Mouse (Mus musculus): ENCODE measurements around the gene Coro2b. TPM values are rescaled to one million over a fixed set of nuclear protein-coding genes. Genes with fewer than 3 reads are reported as not detected.

Gene Coro2b
- polyA plus RNA-seq, 1 experiment from 2014 or later = 35.1 TPM

- 46% methylated on average over 6 of the region's 6 CpGs for WGBS
- peaks cover 46% of the 10 kb centered on the region for H3K4me1 ChIP-seq
- 0 out of 2 replicates have a peak, but pooled peaks have one; percentile 9 for ATAC-seq (replicated peaks)
- H3K27ac ChIP-seq = peak overlapping the region; percentile 80
- H3K9ac ChIP-seq = no peak overlapping the region
- H3K4me2 ChIP-seq = no peak overlapping the region
- H3K9me3 ChIP-seq = no peaks in the 10 kb centered on the region
- no peaks in the 10 kb centered on the region for H3K27me3 ChIP-seq (replicated peaks)
- H3K4me3 ChIP-seq = no peak overlapping the region
- H3K36me3 ChIP-seq (replicated peaks) = no peaks in the 10 kb centered on the region
Measured at GRCm38 (mm10) chr9:62480898-62481642, 55.8 kb downstream of the Coro2b start.

- no peak overlapping the region for H3K9ac ChIP-seq
- no peak overlapping the region for H3K4me3 ChIP-seq
- H3K36me3 ChIP-seq (replicated peaks) = no peaks in the 10 kb centered on the region
- no peaks in the 10 kb centered on the region for H3K27me3 ChIP-seq (replicated peaks)
- no peak overlapping the region for H3K4me2 ChIP-seq
- 80% methylated on average over 9 of the region's 9 CpGs for WGBS
- no peak for ATAC-seq (replicated peaks)
- H3K4me1 ChIP-seq = peaks cover 46% of the 10 kb centered on the region
- H3K9me3 ChIP-seq = no peaks in the 10 kb centered on the region
- peak overlapping the region; percentile 80 for H3K27ac ChIP-seq
Measured at GRCm38 (mm10) chr9:62480149-62480548, 56.7 kb downstream of the Coro2b start.

- WGBS = 44% methylated on average over 11 of the region's 11 CpGs
- H3K27me3 ChIP-seq (replicated peaks) = no peaks in the 10 kb centered on the region
- H3K4me3 ChIP-seq = no peak overlapping the region
- H3K4me2 ChIP-seq = no peak overlapping the region
- ATAC-seq (replicated peaks) = peak; percentile 55; the same call in 1 of the 2 replicates
- H3K27ac ChIP-seq = peak overlapping the region; percentile 46
- no peak overlapping the region for H3K9ac ChIP-seq
- no peaks in the 10 kb centered on the region for H3K36me3 ChIP-seq (replicated peaks)
- no peaks in the 10 kb centered on the region for H3K9me3 ChIP-seq
- peaks cover 46% of the 10 kb centered on the region for H3K4me1 ChIP-seq
Measured at GRCm38 (mm10) chr9:62476782-62477487, 59.9 kb downstream of the Coro2b start.

GRCm38 (mm10) chr9:62474206-62474605, 62.6 kb downstream of the Coro2b start:
- 76% methylated on average over 2 of the region's 2 CpGs for WGBS
- Histone ChIP-seq H3K4me2 (no peak overlapping the region), H3K9ac (no peak overlapping the region), H3K4me3 (no peak overlapping the region), H3K27ac (no peak overlapping the region), H3K9me3 (no peaks in the 10 kb centered on the region), H3K4me1 (peaks cover 23% of the 10 kb centered on the region), H3K27me3 (replicated peaks) (no peaks in the 10 kb centered on the region), H3K36me3 (replicated peaks) (no peaks in the 10 kb centered on the region)
- ATAC-seq (replicated peaks) = no peak

- WGBS = 82% methylated on average over 14 of the region's 14 CpGs
- H3K27ac ChIP-seq = no peak overlapping the region
- ATAC-seq (replicated peaks) = no peak
Measured at GRCm38 (mm10) chr9:62471541-62472189, 65.2 kb downstream of the Coro2b start.

GRCm38 (mm10) chr9:62471041-62471440, 65.8 kb downstream of the Coro2b start:
- 91% methylated on average over 14 of the region's 14 CpGs for WGBS
- 0 out of 2 replicates have a peak overlapping the region, but pooled peaks have one; percentile 4 for H3K27ac ChIP-seq
- H3K4me1 ChIP-seq = peaks cover 17% of the 10 kb centered on the region
- H3K4me3 ChIP-seq = no peak overlapping the region
- H3K36me3 ChIP-seq (replicated peaks) = no peaks in the 10 kb centered on the region
- H3K9ac ChIP-seq = no peak overlapping the region
- H3K27me3 ChIP-seq (replicated peaks) = no peaks in the 10 kb centered on the region
- H3K4me2 ChIP-seq = no peak overlapping the region
- ATAC-seq (replicated peaks) = no peak
- no peaks in the 10 kb centered on the region for H3K9me3 ChIP-seq

More at GRCm38 (mm10) chr9:62471541-62472189, 65.2 kb downstream of the Coro2b start:
- Histone ChIP-seq H3K4me1 (peaks cover 17% of the 10 kb centered on the region), H3K9me3 (no peaks in the 10 kb centered on the region), H3K9ac (no peak overlapping the region), H3K4me2 (no peak overlapping the region), H3K27me3 (replicated peaks) (no peaks in the 10 kb centered on the region), H3K4me3 (no peak overlapping the region), H3K36me3 (replicated peaks) (no peaks in the 10 kb centered on the region)

GRCm38 (mm10) chr9:62470398-62470797, 66.4 kb downstream of the Coro2b start:
- Histone ChIP-seq H3K4me3 (no peak overlapping the region), H3K27ac (0 out of 2 replicates have a peak overlapping the region, but pooled peaks have one; percentile 36), H3K4me2 (no peak overlapping the region), H3K4me1 (peaks cover 17% of the 10 kb centered on the region), H3K36me3 (replicated peaks) (no peaks in the 10 kb centered on the region), H3K9me3 (no peaks in the 10 kb centered on the region), H3K27me3 (replicated peaks) (no peaks in the 10 kb centered on the region), H3K9ac (no peak overlapping the region)
- ATAC-seq (replicated peaks) = peak; percentile 64
- 9% methylated on average over 1 of the region's 1 CpGs for WGBS

- H3K4me2 ChIP-seq = no peak overlapping the region
- ATAC-seq (replicated peaks) = no peak
- H3K4me3 ChIP-seq = no peak overlapping the region
- no peaks in the 10 kb centered on the region for H3K9me3 ChIP-seq
- peaks cover 17% of the 10 kb centered on the region for H3K4me1 ChIP-seq
- WGBS = 71% methylated on average over 10 of the region's 10 CpGs
- no peaks in the 10 kb centered on the region for H3K36me3 ChIP-seq (replicated peaks)
- H3K9ac ChIP-seq = no peak overlapping the region
- peak overlapping the region; percentile 51 for H3K27ac ChIP-seq
- no peaks in the 10 kb centered on the region for H3K27me3 ChIP-seq (replicated peaks)
Measured at GRCm38 (mm10) chr9:62469696-62470095, 67.1 kb downstream of the Coro2b start.

- no peak overlapping the region for H3K4me3 ChIP-seq
- H3K9me3 ChIP-seq = no peaks in the 10 kb centered on the region
- H3K27ac ChIP-seq = peak overlapping the region; percentile 51
- peaks cover 17% of the 10 kb centered on the region for H3K4me1 ChIP-seq
- no peaks in the 10 kb centered on the region for H3K27me3 ChIP-seq (replicated peaks)
- no peak overlapping the region for H3K9ac ChIP-seq
- H3K36me3 ChIP-seq (replicated peaks) = no peaks in the 10 kb centered on the region
- no peak overlapping the region for H3K4me2 ChIP-seq
- WGBS = 27% methylated on average over 13 of the region's 13 CpGs
- ATAC-seq (replicated peaks) = no peak
Measured at GRCm38 (mm10) chr9:62469143-62469542, 67.7 kb downstream of the Coro2b start.

GRCm38 (mm10) chr9:62467413-62467784, 69.4 kb downstream of the Coro2b start:
- H3K36me3 ChIP-seq (replicated peaks) = no peaks in the 10 kb centered on the region
- no peaks in the 10 kb centered on the region for H3K9me3 ChIP-seq
- H3K9ac ChIP-seq = no peak overlapping the region
- WGBS = 90% methylated on average over 1 of the region's 1 CpGs
- no peak overlapping the region for H3K4me2 ChIP-seq
- ATAC-seq (replicated peaks) = no peak
- H3K27ac ChIP-seq = peak overlapping the region; percentile 47; the same call in 1 of the 2 replicates
- no peaks in the 10 kb centered on the region for H3K27me3 ChIP-seq (replicated peaks)
- H3K4me3 ChIP-seq = no peak overlapping the region
- peaks cover 17% of the 10 kb centered on the region for H3K4me1 ChIP-seq

- 84% methylated on average over 11 of the region's 11 CpGs for WGBS
- no peak overlapping the region for H3K4me2 ChIP-seq
- no peaks in the 10 kb centered on the region for H3K27me3 ChIP-seq (replicated peaks)
- peaks cover 17% of the 10 kb centered on the region for H3K4me1 ChIP-seq
- no peak overlapping the region for H3K9ac ChIP-seq
- H3K9me3 ChIP-seq = no peaks in the 10 kb centered on the region
- H3K36me3 ChIP-seq (replicated peaks) = no peaks in the 10 kb centered on the region
- ATAC-seq (replicated peaks) = no peak
- no peak overlapping the region for H3K27ac ChIP-seq
- no peak overlapping the region for H3K4me3 ChIP-seq
Measured at GRCm38 (mm10) chr9:62466742-62467412, 70.0 kb downstream of the Coro2b start.

GRCm38 (mm10) chr9:62466053-62466452, 70.8 kb downstream of the Coro2b start:
- H3K27ac ChIP-seq = no peak overlapping the region
- H3K9ac ChIP-seq = no peak overlapping the region
- no peak for ATAC-seq (replicated peaks)
- WGBS = 78% methylated on average over 8 of the region's 8 CpGs
- H3K9me3 ChIP-seq = no peaks in the 10 kb centered on the region
- peaks cover 17% of the 10 kb centered on the region for H3K4me1 ChIP-seq
- no peaks in the 10 kb centered on the region for H3K36me3 ChIP-seq (replicated peaks)
- no peak overlapping the region for H3K4me2 ChIP-seq
- H3K4me3 ChIP-seq = no peak overlapping the region
- H3K27me3 ChIP-seq (replicated peaks) = no peaks in the 10 kb centered on the region

All from midbrain, embryonic 15.5 days (tissue).